Mouse (Mus musculus) stomach, embryonic 15.5 days (tissue): ENCODE data around the gene Rnf207. TPM values are rescaled to one million over a fixed set of nuclear protein-coding genes. Genes with fewer than 3 reads are reported as not detected.

Experiments used
- ATAC-seq: fragments of 200-750 bp; cut with Nextera tagmentation; 2 replicates; pipeline ENCODE4 v1.8.0; 2017; ENCODE audit warnings: low read depth, moderate number of reproducible peaks, moderate TSS enrichment; ENCODE audit not compliant: insufficient read depth, low FRiP score
- H3K27ac ChIP-seq: fragments of 300-500 bp; sonication (generic); 2 replicates; pipeline ENCODE4 v1.5.1; 2015; ENCODE audit warnings: mild to moderate bottlenecking, inconsistent platforms
- H3K27me3 ChIP-seq: fragments of 300-500 bp; sonication (generic); replicated peaks from 2 replicates; pipeline ENCODE4 v1.6.1; 2015; ENCODE audit warnings: inconsistent platforms
- H3K36me3 ChIP-seq: fragments of 300-500 bp; sonication (generic); 2 replicates; pipeline ENCODE4 v1.6.1; 2015; ENCODE audit warnings: inconsistent platforms
- H3K4me1 ChIP-seq: fragments of 300-500 bp; sonication (generic); 2 replicates; pipeline ENCODE4 v1.6.1; 2015; ENCODE audit warnings: inconsistent platforms
- H3K4me2 ChIP-seq: fragments of 300-500 bp; sonication (generic); 2 replicates; pipeline ENCODE4 v1.6.1; 2015; ENCODE audit warnings: mild to moderate bottlenecking, inconsistent platforms
- H3K4me3 ChIP-seq: fragments of 300-500 bp; sonication (generic); replicated peaks from 2 replicates; pipeline ENCODE4 v1.5.1; 2015; ENCODE audit warnings: inconsistent platforms
- H3K9ac ChIP-seq: fragments of 300-500 bp; sonication (generic); 2 replicates; pipeline ENCODE4 v1.6.1; 2015; ENCODE audit warnings: inconsistent platforms
- H3K9me3 ChIP-seq: fragments of 300-500 bp; sonication (generic); 2 replicates; pipeline ENCODE4 v1.6.1; 2016; ENCODE audit warnings: inconsistent platforms
- WGBS: fragments of 180-500 bp; shearing (Covaris S2); methylation state at CpG from one replicate; pipeline ENCODE4 v1.1.7; 2015; 5-methylcytosine and 5-hydroxymethylcytosine counted together
- polyA plus RNA-seq: library from polyadenylated mRNA; unstranded; fragments of >200 nt; fragmentation: Nextera tagmentation; extraction: Ambion mirVana; gene quantifications from 2 replicates; pipeline ENCODE4 v1.2.1, GENCODE M21; 2015

Rnf207 gene
- polyA plus RNA-seq, 1 experiment from 2014 or later, result 1.0 TPM

DNA sequence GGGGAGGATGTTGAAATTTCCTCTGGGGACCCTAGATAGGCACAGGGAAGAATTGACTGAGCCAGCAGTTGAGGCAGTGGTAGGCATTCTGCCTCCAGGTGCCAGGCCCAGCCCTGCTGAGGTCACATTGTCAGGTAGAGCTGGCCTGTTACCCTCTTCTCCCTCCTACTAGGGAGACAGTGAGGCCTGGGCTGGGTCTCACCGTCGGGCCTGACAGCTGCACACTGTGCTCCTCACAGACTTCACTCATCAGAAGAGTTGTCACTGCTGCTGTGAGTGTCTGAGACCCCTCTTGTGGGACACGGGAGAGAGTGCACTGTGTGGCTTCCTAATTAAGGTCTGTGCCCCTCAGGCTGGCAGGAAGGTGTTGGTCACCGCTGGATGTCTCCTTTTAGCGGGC lies 53.0 kb downstream of the Rnf207 start:
- WGBS, result 61% methylated on average over 5 of the region's 5 CpGs

GRCm38 (mm10) chr4:152264867-152265568 lies 53.8 kb downstream of the Rnf207 start:
- no peaks in the 10 kb centered on the region for H3K27me3 ChIP-seq
- H3K4me2 ChIP-seq, result no peak overlapping the region
- no peak overlapping the region for H3K4me3 ChIP-seq
- no peak overlapping the region for H3K9ac ChIP-seq
- ATAC-seq, result no peak
- WGBS, result 88% methylated on average over 9 of the region's 9 CpGs
- H3K27ac ChIP-seq, result no peak overlapping the region
- H3K36me3 ChIP-seq, result 0 out of 2 replicates have a peak, but pooled peaks cover 3% of the 10 kb centered on the region
- H3K4me1 ChIP-seq, result peaks cover 11% of the 10 kb centered on the region
- H3K9me3 ChIP-seq, result no peaks in the 10 kb centered on the region

More for the DNA sequence above, 53.0 kb downstream of the Rnf207 start:
- ATAC-seq, result no peak
- Histone ChIP-seq H3K36me3 (0 out of 2 replicates have a peak, but pooled peaks cover 2% of the 10 kb centered on the region), H3K27ac (no peak overlapping the region), H3K4me2 (no peak overlapping the region), H3K9me3 (no peaks in the 10 kb centered on the region), H3K4me1 (peaks cover 12% of the 10 kb centered on the region), H3K27me3 (no peaks in the 10 kb centered on the region), H3K4me3 (no peak overlapping the region), H3K9ac (no peak overlapping the region)

- Histone ChIP-seq H3K9ac (no peak overlapping the region), H3K4me2 (no peak overlapping the region), H3K4me3 (no peak overlapping the region), H3K4me1 (peaks cover 11% of the 10 kb centered on the region), H3K27ac (no peak overlapping the region), H3K36me3 (0 out of 2 replicates have a peak, but pooled peaks cover 3% of the 10 kb centered on the region), H3K27me3 (no peaks in the 10 kb centered on the region), H3K9me3 (no peaks in the 10 kb centered on the region)
- no peak for ATAC-seq
- WGBS, result 56% methylated on average over 4 of the region's 4 CpGs
Observed at GRCm38 (mm10) chr4:152264177-152264530, 54.6 kb downstream of the Rnf207 start.

- ATAC-seq, result peak; percentile 65
- H3K9ac ChIP-seq, result no peak overlapping the region
- no peak overlapping the region for H3K27ac ChIP-seq
- no peaks in the 10 kb centered on the region for H3K27me3 ChIP-seq
- WGBS, result 32% methylated on average over 10 of the region's 10 CpGs
- H3K9me3 ChIP-seq, result no peaks in the 10 kb centered on the region
- H3K4me2 ChIP-seq, result no peak overlapping the region
- H3K4me1 ChIP-seq, result peaks cover 11% of the 10 kb centered on the region
- no peak overlapping the region for H3K4me3 ChIP-seq
- H3K36me3 ChIP-seq, result 0 out of 2 replicates have a peak, but pooled peaks cover 3% of the 10 kb centered on the region
Observed at GRCm38 (mm10) chr4:152263512-152264176, 55.1 kb downstream of the Rnf207 start.

DNA sequence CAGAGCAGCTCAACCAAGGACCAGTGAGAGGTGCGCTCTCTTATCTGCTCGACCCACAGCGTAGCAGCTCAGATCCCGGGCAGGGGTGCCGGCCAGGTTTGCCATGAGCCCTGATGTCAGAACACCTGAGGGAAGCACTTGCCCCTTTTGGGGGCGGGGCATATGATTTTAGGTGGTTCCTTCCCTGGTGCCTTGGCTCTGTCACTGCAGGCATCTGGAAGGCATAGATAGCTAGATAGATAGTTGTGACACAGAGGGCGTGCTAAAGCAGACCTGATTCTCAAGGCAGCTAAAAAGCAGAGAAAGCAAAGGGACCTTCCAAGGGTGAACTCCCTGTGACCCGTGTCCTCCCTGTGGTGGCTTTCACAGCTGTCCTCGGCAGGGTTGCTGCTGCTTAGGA lies 55.7 kb downstream of the Rnf207 start:
- Histone ChIP-seq H3K4me2 (no peak overlapping the region), H3K4me3 (no peak overlapping the region), H3K9me3 (no peaks in the 10 kb centered on the region), H3K36me3 (0 out of 2 replicates have a peak, but pooled peaks cover 3% of the 10 kb centered on the region), H3K9ac (no peak overlapping the region), H3K4me1 (peaks cover 11% of the 10 kb centered on the region), H3K27me3 (no peaks in the 10 kb centered on the region), H3K27ac (no peak overlapping the region)
- no peak for ATAC-seq
- 61% methylated on average over 9 of the region's 9 CpGs for WGBS

DNA sequence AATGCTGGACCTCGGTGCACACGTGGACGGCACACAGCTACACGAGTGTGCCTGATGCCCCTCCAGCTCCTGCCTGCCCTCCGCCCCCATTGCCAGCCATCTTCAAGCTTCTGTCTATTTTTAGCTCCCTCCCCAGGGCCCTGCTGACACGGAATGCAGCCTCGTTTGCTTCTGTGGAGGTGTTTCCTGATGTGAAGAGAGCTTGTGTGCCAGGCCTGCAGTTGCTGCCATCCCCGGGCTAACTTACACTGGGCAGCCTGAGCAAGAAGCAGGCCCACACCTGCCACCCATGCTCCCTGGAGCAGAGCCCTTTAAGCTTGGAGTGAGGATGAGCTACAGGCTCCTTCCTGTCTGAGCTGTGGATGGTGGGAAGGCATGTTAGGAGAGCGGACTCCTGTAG lies 56.6 kb downstream of the Rnf207 start:
- Histone ChIP-seq H3K4me2 (no peak overlapping the region), H3K4me1 (peaks cover 11% of the 10 kb centered on the region), H3K27me3 (no peaks in the 10 kb centered on the region), H3K27ac (no peak overlapping the region), H3K36me3 (0 out of 2 replicates have a peak, but pooled peaks cover 3% of the 10 kb centered on the region), H3K4me3 (no peak overlapping the region), H3K9me3 (no peaks in the 10 kb centered on the region), H3K9ac (no peak overlapping the region)
- WGBS, result 67% methylated on average over 9 of the region's 9 CpGs
- no peak for ATAC-seq

GRCm38 (mm10) chr4:152260451-152260850 lies 58.3 kb downstream of the Rnf207 start:
- 94% methylated on average over 8 of the region's 8 CpGs for WGBS
- Histone ChIP-seq H3K4me1 (peaks cover 11% of the 10 kb centered on the region), H3K4me2 (no peak overlapping the region), H3K9me3 (no peaks in the 10 kb centered on the region), H3K9ac (no peak overlapping the region), H3K27me3 (no peaks in the 10 kb centered on the region), H3K27ac (no peak overlapping the region), H3K4me3 (no peak overlapping the region), H3K36me3 (0 out of 2 replicates have a peak, but pooled peaks cover 3% of the 10 kb centered on the region)
- ATAC-seq, result no peak

GRCm38 (mm10) chr4:152257070-152257469 lies 61.7 kb downstream of the Rnf207 start:
- Histone ChIP-seq H3K9ac (no peak overlapping the region), H3K4me2 (no peak overlapping the region), H3K36me3 (0 out of 2 replicates have a peak, but pooled peaks cover 3% of the 10 kb centered on the region), H3K27ac (no peak overlapping the region), H3K4me1 (peaks cover 3% of the 10 kb centered on the region; the same call in 1 of the 2 replicates), H3K27me3 (no peaks in the 10 kb centered on the region), H3K4me3 (no peak overlapping the region), H3K9me3 (no peaks in the 10 kb centered on the region)
- WGBS, result 29% methylated on average over 6 of the region's 6 CpGs
- ATAC-seq, result peak; percentile 56; the same call in 1 of the 2 replicates

Other genes starting within 250 kb of the Rnf207 start
- gene Plekhg5, start 246.5 kb downstream of the Rnf207 start, polyA plus RNA-seq, result 11.9 and 13.2 TPM in 2 replicates
- 0.84 and 1.4 TPM in 2 replicates for gene Tnfrsf25, start 203.1 kb downstream of the Rnf207 start, polyA plus RNA-seq
- 15.9 and 19.2 TPM in 2 replicates for gene Espn, start 166.6 kb downstream of the Rnf207 start, polyA plus RNA-seq
- 0.43 and 0.44 TPM in 2 replicates for gene Hes2, start 160.1 kb downstream of the Rnf207 start, polyA plus RNA-seq
- gene Acot7, start 140.9 kb downstream of the Rnf207 start, polyA plus RNA-seq, result 60.0 and 63.1 TPM in 2 replicates
- gene Gpr153, start 44.8 kb downstream of the Rnf207 start, polyA plus RNA-seq, result 12.9 and 13.5 TPM in 2 replicates
- gene Hes3, start 27.3 kb downstream of the Rnf207 start, polyA plus RNA-seq, result 0.09 TPM in 1 of 2 replicates, not detected in the other
- 19.1 and 21.4 TPM in 2 replicates for gene Icmt, start 21.8 kb downstream of the Rnf207 start, polyA plus RNA-seq
- gene Rpl22, start 6.7 kb upstream of the Rnf207 start, polyA plus RNA-seq, result 372 and 377 TPM in 2 replicates
- 1.4 and 1.5 TPM in 2 replicates for gene Chd5, start 19.7 kb upstream of the Rnf207 start, polyA plus RNA-seq
- gene Nphp4, start 157.7 kb upstream of the Rnf207 start, polyA plus RNA-seq, result 1.9 and 2.2 TPM in 2 replicates
- 5.0 and 5.2 TPM in 2 replicates for gene Kcnab2, start 158.9 kb upstream of the Rnf207 start, polyA plus RNA-seq